Mouse (Mus musculus) WW6 (cell line): ENCODE data around the gene Gpa33.

Source experiments
- DNase-seq: peaks from one replicate; pipeline ENCODE4 v3.0.0-alpha.2; 2013; ENCODE audit warnings: low read depth, low spot score

Gpa33 gene

GRCm38 (mm10) chr1:166130224-166130860 lies at the start of gene Gpa33:
Gene Gpa33, plus strand, starts transcription at chr1:166130238.
- DNase-seq: no peak

DNA sequence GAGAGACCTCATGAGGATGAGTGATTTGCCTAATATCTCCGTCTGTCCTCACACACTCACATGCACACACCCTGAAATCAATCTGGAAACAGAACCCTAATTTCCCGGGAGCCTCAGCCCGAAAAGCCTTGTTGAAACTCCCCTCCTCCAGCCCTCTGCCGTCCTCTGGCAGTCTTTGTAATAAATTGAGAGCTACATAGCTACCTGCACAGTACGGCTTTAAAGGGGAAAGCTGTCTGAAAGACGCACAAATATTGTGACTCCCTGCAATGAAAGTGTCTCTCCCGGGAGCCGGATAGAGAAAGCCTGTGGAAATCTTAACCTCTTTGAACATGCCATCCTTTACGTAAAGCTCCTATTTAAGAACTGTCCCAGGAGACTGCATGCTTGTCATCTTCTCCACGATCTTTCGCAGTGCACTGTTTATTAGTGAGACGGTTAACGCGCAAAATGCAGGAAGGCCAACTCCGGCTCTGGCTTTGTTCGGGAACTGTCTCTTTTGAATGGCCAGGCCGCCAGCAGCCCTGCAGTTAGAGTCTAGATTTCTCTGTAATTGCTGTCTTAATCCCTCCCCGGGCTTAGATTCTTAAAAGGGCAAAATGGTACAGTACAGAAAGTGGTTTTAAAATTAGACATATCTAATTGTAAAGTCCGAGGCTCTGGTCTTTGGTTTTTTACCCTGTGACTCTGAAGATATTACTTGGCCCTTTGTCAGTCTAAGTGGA lies 41.4 kb upstream of the Gpa33 start:
- DNase-seq: no peak

- no peak for DNase-seq
Measured at GRCm38 (mm10) chr1:166089337-166089736, 40.7 kb upstream of the Gpa33 start.

- no peak for DNase-seq
Measured at GRCm38 (mm10) chr1:166089739-166090138, 40.3 kb upstream of the Gpa33 start.

DNA sequence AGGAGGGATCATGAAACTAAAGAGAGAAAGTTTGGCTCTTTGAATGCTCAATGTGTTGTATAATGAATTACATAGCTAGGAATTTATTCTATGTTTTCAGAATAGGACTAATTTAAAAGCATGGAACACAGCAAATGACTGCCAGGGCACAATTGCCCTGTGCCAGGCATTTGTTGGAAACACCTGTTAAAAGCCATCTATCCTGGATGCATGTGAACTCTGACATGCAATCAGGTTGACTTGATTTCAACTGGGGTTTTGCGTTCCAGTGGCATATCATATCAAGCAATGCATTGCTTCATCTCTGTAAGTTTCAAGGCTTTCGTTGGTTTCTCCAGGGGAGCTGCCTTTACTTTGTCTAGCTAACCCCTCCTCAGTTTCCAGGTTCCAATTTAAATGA lies 39.7 kb upstream of the Gpa33 start:
- DNase-seq: no peak

- DNase-seq: no peak
Measured at GRCm38 (mm10) chr1:166094462-166094861, 35.6 kb upstream of the Gpa33 start.

- DNase-seq: no peak
Measured at GRCm38 (mm10) chr1:166098120-166098519, 31.9 kb upstream of the Gpa33 start.

GRCm38 (mm10) chr1:166102920-166103608 lies 27.0 kb upstream of the Gpa33 start:
- DNase-seq: no peak

DNA sequence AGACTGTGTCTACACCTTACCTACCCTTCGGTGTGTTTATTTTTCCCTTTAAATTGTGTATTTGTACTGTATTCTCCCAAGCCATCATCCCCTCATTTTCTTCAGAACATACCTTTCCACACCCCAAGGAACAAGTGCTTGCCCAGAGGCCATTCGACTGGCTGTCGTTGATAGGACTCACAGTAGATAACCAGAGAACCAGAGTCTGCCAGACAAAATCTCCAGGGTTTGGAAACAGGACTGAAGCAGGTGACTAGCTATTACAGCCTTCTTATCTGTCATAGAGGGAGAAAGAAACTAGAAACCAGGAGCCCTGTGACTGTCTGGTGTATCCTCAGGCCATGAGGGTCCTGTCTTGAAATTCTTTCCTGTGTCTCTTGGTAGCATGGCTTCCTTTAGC lies 25.2 kb upstream of the Gpa33 start:
- DNase-seq: no peak

- no peak for DNase-seq
Measured at GRCm38 (mm10) chr1:166105464-166105863, 24.6 kb upstream of the Gpa33 start.

DNA sequence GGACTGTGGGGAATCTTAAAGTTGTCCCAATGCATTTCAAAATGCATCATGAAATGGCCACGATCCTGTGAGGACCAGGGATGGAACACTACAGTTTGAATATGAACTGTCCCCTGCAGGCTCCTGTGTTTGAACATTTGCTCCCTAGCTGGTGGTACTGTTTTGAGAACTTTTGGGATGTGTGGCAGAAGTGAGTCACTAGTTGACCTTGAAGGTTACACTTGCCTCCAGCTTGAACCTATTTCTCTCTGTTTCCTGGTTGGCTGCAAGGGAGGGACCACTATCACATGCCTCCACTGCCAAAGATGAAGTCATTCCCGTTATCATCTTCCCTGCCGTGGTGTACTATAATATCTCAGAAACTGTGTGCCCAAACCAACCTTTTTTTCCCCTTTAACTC lies 15.1 kb upstream of the Gpa33 start:
- no peak for DNase-seq

GRCm38 (mm10) chr1:166115719-166116118 lies 14.3 kb upstream of the Gpa33 start:
- no peak for DNase-seq

GRCm38 (mm10) chr1:166117866-166118639 lies 12.0 kb upstream of the Gpa33 start:
- DNase-seq: no peak

GRCm38 (mm10) chr1:166122114-166122513 lies 7.9 kb upstream of the Gpa33 start:
- no peak for DNase-seq

GRCm38 (mm10) chr1:166123045-166123444 lies 7.0 kb upstream of the Gpa33 start:
- no peak for DNase-seq

GRCm38 (mm10) chr1:166123751-166124150 lies 6.3 kb upstream of the Gpa33 start:
- DNase-seq: no peak

DNA sequence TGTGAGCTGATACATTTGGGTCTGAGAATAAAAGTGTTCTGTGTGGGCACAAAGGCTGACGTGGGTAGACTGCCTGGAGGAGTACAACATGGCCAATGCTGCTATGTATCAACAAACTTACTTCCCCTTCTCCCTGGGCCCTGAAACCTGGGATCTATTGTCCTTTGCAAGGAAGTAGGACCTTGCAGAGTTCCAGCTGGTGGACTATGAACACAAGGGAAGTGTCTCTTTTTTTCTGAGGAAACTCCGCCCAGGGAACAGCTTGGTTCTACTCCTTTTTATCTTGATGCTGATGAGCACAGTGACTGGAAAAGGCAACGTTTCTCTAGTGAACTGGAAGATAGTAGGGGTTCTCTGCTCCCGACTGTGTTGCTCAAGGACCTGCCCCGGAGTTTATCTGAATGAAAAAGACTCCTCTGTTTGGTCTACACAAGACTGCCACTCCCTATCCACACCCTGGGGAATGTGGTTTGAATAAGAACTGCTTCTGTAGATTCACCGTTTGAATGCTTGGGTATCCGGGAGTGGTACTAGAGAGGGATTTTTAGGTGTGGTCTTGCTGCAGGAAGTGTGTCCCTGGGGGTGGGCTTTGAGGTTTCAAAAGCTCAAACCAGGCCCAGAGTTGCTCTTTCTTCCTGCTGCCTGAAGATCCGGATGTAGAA lies 5.0 kb upstream of the Gpa33 start:
- DNase-seq: peak; percentile 86

- no peak for DNase-seq
Measured at GRCm38 (mm10) chr1:166126290-166126689, 3.7 kb upstream of the Gpa33 start.

DNA sequence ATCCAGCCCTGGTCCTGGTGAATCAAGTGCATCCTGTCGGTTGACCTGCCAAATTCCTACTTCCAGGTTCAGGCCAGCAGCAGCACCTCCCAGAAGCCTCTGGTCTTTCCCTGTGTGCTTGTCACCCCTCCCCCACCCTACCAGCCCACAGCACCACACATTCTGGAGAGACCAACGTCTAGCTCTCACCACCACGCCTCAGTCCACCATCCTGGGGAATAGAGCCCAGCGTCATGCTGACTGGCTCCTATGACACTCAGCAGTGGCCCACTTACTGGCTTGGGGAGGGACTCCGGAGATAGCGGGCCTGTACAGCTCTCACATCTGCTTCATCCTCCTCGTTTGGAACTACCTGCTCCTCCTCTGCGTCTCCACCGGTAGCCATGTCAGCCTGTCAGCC lies 3.2 kb upstream of the Gpa33 start:
- no peak for DNase-seq

GRCm38 (mm10) chr1:166127719-166128118 lies 2.3 kb upstream of the Gpa33 start, which contains the start of gene Dusp27:
Gene Dusp27, minus strand, starts transcription at chr1:166127922.
- no peak for DNase-seq

GRCm38 (mm10) chr1:166128551-166128950 lies 1.5 kb upstream of the Gpa33 start:
- DNase-seq: no peak
